ENCODE assay signal across 8 mouse cellular contexts in genomic region chr2:181519201-181519600, GRCm38 (mm10). TPM values are rescaled to one million over a fixed set of nuclear protein-coding genes. Genes with fewer than 3 reads are reported as not detected.
DNase-seq lines count a peak whose midpoint lies in the region; ATAC-seq lines count a peak whose summit lies in the region.

No protein-coding gene starts in this region.

- intact Hi-C loops in gastrocnemius, postnatal 36 days (cut with DNase I): no loop called here

- H3K36me3 ChIP-seq in kidney, embryonic 15.5 days: peaks cover 41% of the 10 kb centered on the region
- peaks cover 58% of the 10 kb centered on the region for H3K36me3 ChIP-seq in embryonic facial prominence, embryonic 10.5 days (replicated peaks)
- H3K36me3 ChIP-seq in intestine, embryonic 15.5 days: peaks cover 15% of the 10 kb centered on the region
- peaks cover 23% of the 10 kb centered on the region for H3K36me3 ChIP-seq in neural tube, embryonic 14.5 days (ENCODE audit: control insufficient read depth, insufficient read depth, low read length)

- peak overlapping the region; percentile 90 for H3K4me3 ChIP-seq in kidney, embryonic 15.5 days (replicated peaks)
- peak overlapping the region; percentile 97 for H3K4me3 ChIP-seq in embryonic facial prominence, embryonic 10.5 days
- peak overlapping the region; percentile 94 for H3K4me3 ChIP-seq in intestine, embryonic 15.5 days (replicated peaks)
- H3K4me3 ChIP-seq in neural tube, embryonic 14.5 days (ENCODE audit: low read depth, low read length): peak overlapping the region; percentile 95

- peak overlapping the region; percentile 99 for H3K27ac ChIP-seq in kidney, embryonic 15.5 days
- peak overlapping the region; percentile 97 for H3K27ac ChIP-seq in embryonic facial prominence, embryonic 10.5 days (replicated peaks)
- H3K27ac ChIP-seq in intestine, embryonic 15.5 days: peak overlapping the region; percentile 99
- H3K27ac ChIP-seq in neural tube, embryonic 14.5 days (ENCODE audit: low read depth, low read length): peak overlapping the region; percentile 94

- H3K9me3 ChIP-seq in kidney, embryonic 15.5 days (replicated peaks): no peaks in the 10 kb centered on the region
- H3K9me3 ChIP-seq in embryonic facial prominence, embryonic 10.5 days: no peaks in the 10 kb centered on the region
- H3K9me3 ChIP-seq in intestine, embryonic 15.5 days: no peaks in the 10 kb centered on the region
- no peaks in the 10 kb centered on the region for H3K9me3 ChIP-seq in neural tube, embryonic 14.5 days (ENCODE audit: control insufficient read depth, low read length)

- no peak for ATAC-seq in kidney, embryonic 15.5 days (replicated peaks; ENCODE audit: low FRiP score)
- ATAC-seq in intestine, embryonic 15.5 days: no peak
- no peak for ATAC-seq in neural tube, embryonic 14.5 days (ENCODE audit: low read depth)

- H3K27me3 ChIP-seq in kidney, embryonic 15.5 days: no peaks in the 10 kb centered on the region
- H3K27me3 ChIP-seq in embryonic facial prominence, embryonic 10.5 days (replicated peaks; ENCODE audit: low read depth, poor library complexity, severe bottlenecking): no peaks in the 10 kb centered on the region
- H3K27me3 ChIP-seq in intestine, embryonic 15.5 days (replicated peaks): no peaks in the 10 kb centered on the region
- no peaks in the 10 kb centered on the region for H3K27me3 ChIP-seq in neural tube, embryonic 14.5 days (ENCODE audit: control insufficient read depth, insufficient read depth, low read length)

- no peak for DNase-seq in kidney, adult 18-20 months
- DNase-seq in embryonic facial prominence, embryonic 10.5 days (ENCODE audit: low spot score): peak; percentile 10
- no peak for DNase-seq in cerebellum, postnatal 25 days
- DNase-seq in gastrocnemius, postnatal 36 days: no peak
- DNase-seq in gastrocnemius, postnatal 25 days: no peak

- peak overlapping the region; percentile 66 for H3K4me2 ChIP-seq in kidney, embryonic 15.5 days
- peak overlapping the region; percentile 59 for H3K4me2 ChIP-seq in intestine, embryonic 15.5 days (replicated peaks)
- H3K4me2 ChIP-seq in neural tube, embryonic 14.5 days (ENCODE audit: low read depth, low read length): peak overlapping the region; percentile 46

- WGBS in kidney, embryonic 15.5 days: 50% methylated on average over 3 of the region's 3 CpGs
- WGBS in embryonic facial prominence, embryonic 10.5 days: 78% methylated on average over 3 of the region's 3 CpGs
- WGBS in intestine, embryonic 15.5 days: 66% methylated on average over 3 of the region's 3 CpGs
- 77% methylated on average over 3 of the region's 3 CpGs for WGBS in neural tube, embryonic 14.5 days

- H3K4me1 ChIP-seq in kidney, embryonic 15.5 days: peaks cover 23% of the 10 kb centered on the region
- H3K4me1 ChIP-seq in embryonic facial prominence, embryonic 10.5 days: peaks cover 22% of the 10 kb centered on the region
- peaks cover 12% of the 10 kb centered on the region for H3K4me1 ChIP-seq in intestine, embryonic 15.5 days (replicated peaks)
- H3K4me1 ChIP-seq in neural tube, embryonic 14.5 days (ENCODE audit: control insufficient read depth, insufficient read depth, low read length): peaks cover 20% of the 10 kb centered on the region

- H3K9ac ChIP-seq in kidney, embryonic 15.5 days: peak overlapping the region; percentile 95
- no peak overlapping the region for H3K9ac ChIP-seq in intestine, embryonic 15.5 days
- peak overlapping the region; percentile 63; the same call in 1 of the 2 replicates for H3K9ac ChIP-seq in neural tube, embryonic 14.5 days (replicated peaks; ENCODE audit: low read depth, low read length)

RNA-seq across cellular contexts. Expression of gene Dnajc5, which starts 1.1 kb away (rescaled TPM):
- 84.4 and 88.6 TPM in 2 replicates for polyA plus RNA-seq in kidney, embryonic 15.5 days (2015; fragmentation: Nextera tagmentation; extraction: Ambion mirVana)
- polyA plus RNA-seq in embryonic facial prominence, embryonic 10.5 days (2016; fragmentation: Nextera tagmentation; extraction: Ambion mirVana): 93.3 and 93.4 TPM in 2 replicates
- 74.5 and 76.4 TPM in 2 replicates for polyA plus RNA-seq in intestine, embryonic 15.5 days (2015; fragmentation: Nextera tagmentation; extraction: Ambion mirVana)
- 245 and 250 TPM in 2 replicates for polyA plus RNA-seq in neural tube, embryonic 14.5 days (2014; fragmentation: Nextera tagmentation; extraction: Ambion mirVana)
- total RNA-seq in gastrocnemius, postnatal 36 days (2021): 10 to 100 TPM; 43.3 to 43.9 TPM
- 10 to 100 TPM; 43.8 to 46.3 TPM for total RNA-seq in gastrocnemius, postnatal 25 days (2021)

RNA-seq across cellular contexts. Expression of gene Tpd52l2, which starts 22.3 kb away (rescaled TPM):
- 162 and 169 TPM in 2 replicates for polyA plus RNA-seq in kidney, embryonic 15.5 days (2015; fragmentation: Nextera tagmentation; extraction: Ambion mirVana)
- polyA plus RNA-seq in embryonic facial prominence, embryonic 10.5 days (2016; fragmentation: Nextera tagmentation; extraction: Ambion mirVana): 173 and 174 TPM in 2 replicates
- 133 and 140 TPM in 2 replicates for polyA plus RNA-seq in intestine, embryonic 15.5 days (2015; fragmentation: Nextera tagmentation; extraction: Ambion mirVana)
- polyA plus RNA-seq in neural tube, embryonic 14.5 days (2014; fragmentation: Nextera tagmentation; extraction: Ambion mirVana): 116 and 120 TPM in 2 replicates
- total RNA-seq in gastrocnemius, postnatal 36 days (2021): 10 to 100 TPM; 41.1 to 48.7 TPM
- total RNA-seq in gastrocnemius, postnatal 25 days (2021): 10 to 100 TPM; 46.1 to 48.2 TPM

RNA-seq across cellular contexts. Expression of gene Abhd16b, which starts 26.2 kb away (rescaled TPM):
- 0.30 TPM in 1 of 2 replicates, not detected in the other for polyA plus RNA-seq in kidney, embryonic 15.5 days (2015; fragmentation: Nextera tagmentation; extraction: Ambion mirVana)
- 0.11 and 0.16 TPM in 2 replicates for polyA plus RNA-seq in embryonic facial prominence, embryonic 10.5 days (2016; fragmentation: Nextera tagmentation; extraction: Ambion mirVana)
- polyA plus RNA-seq in intestine, embryonic 15.5 days (2015; fragmentation: Nextera tagmentation; extraction: Ambion mirVana): 0.18 and 0.30 TPM in 2 replicates
- not detected in 2 replicates for polyA plus RNA-seq in neural tube, embryonic 14.5 days (2014; fragmentation: Nextera tagmentation; extraction: Ambion mirVana)
- not detected for total RNA-seq in gastrocnemius, postnatal 36 days (2021)
- total RNA-seq in gastrocnemius, postnatal 25 days (2021): not detected

RNA-seq across cellular contexts. Expression of gene Zbtb46, which starts 60.0 kb away (rescaled TPM):
- polyA plus RNA-seq in kidney, embryonic 15.5 days (2015; fragmentation: Nextera tagmentation; extraction: Ambion mirVana): 25.5 and 28.0 TPM in 2 replicates
- 16.4 and 20.1 TPM in 2 replicates for polyA plus RNA-seq in embryonic facial prominence, embryonic 10.5 days (2016; fragmentation: Nextera tagmentation; extraction: Ambion mirVana)
- 7.2 and 7.4 TPM in 2 replicates for polyA plus RNA-seq in intestine, embryonic 15.5 days (2015; fragmentation: Nextera tagmentation; extraction: Ambion mirVana)
- polyA plus RNA-seq in neural tube, embryonic 14.5 days (2014; fragmentation: Nextera tagmentation; extraction: Ambion mirVana): 18.2 and 22.8 TPM in 2 replicates
- 1 to 10 TPM; 3.9 to 4.0 TPM for total RNA-seq in gastrocnemius, postnatal 36 days (2021)
- 1 to 10 TPM; 3.5 TPM for total RNA-seq in gastrocnemius, postnatal 25 days (2021)
